Mouse (Mus musculus) erythroblast, adult 5-6 weeks (primary cell): ENCODE measurements at regions not wholly inside any gene's neighbourhood (a gene's known extent, or its start where the extent isn't known, plus 50 kb on each side); places are given as distances from the start of the nearest gene placed in this dataset.

Experiments used
- ATAC-seq: replicated peaks from 2 replicates; pipeline ENCODE4 v1.8.0; 2016; ENCODE audit warnings: moderate number of reproducible peaks, mild to moderate bottlenecking, moderate TSS enrichment, inconsistent platforms; ENCODE audit not compliant: poor library complexity, low FRiP score, severe bottlenecking

- no peak for ATAC-seq
Observed at GRCm38 (mm10) chr6:99810974-99811798, 85.0 kb upstream of the Prok2 start.

- no peak for ATAC-seq
Observed at GRCm38 (mm10) chr6:99804905-99805245, 78.7 kb upstream of the Prok2 start.

- ATAC-seq, result peak; percentile 86
Observed at GRCm38 (mm10) chr6:99803983-99804904, 78.1 kb upstream of the Prok2 start.

GRCm38 (mm10) chr6:99800919-99801318 lies 74.7 kb upstream of the Prok2 start:
- ATAC-seq, result no peak

GRCm38 (mm10) chr6:99800324-99800723 lies 74.1 kb upstream of the Prok2 start:
- no peak for ATAC-seq

- ATAC-seq, result no peak
Observed at GRCm38 (mm10) chr6:99796390-99796789, 70.2 kb upstream of the Prok2 start.

GRCm38 (mm10) chr6:99793546-99793945 lies 67.4 kb upstream of the Prok2 start:
- no peak for ATAC-seq

- ATAC-seq, result no peak
Observed at GRCm38 (mm10) chr6:99792353-99792752, 66.2 kb upstream of the Prok2 start.

- ATAC-seq, result no peak
Observed at GRCm38 (mm10) chr6:99786977-99787376, 60.8 kb upstream of the Prok2 start.

- ATAC-seq, result no peak
Observed at GRCm38 (mm10) chr6:99785212-99785611, 59.0 kb upstream of the Prok2 start.

GRCm38 (mm10) chr6:99784804-99785203 lies 58.6 kb upstream of the Prok2 start:
- no peak for ATAC-seq

- no peak for ATAC-seq
Observed at GRCm38 (mm10) chr6:99784285-99784684, 58.1 kb upstream of the Prok2 start.

- no peak for ATAC-seq
Observed at GRCm38 (mm10) chr6:99782996-99783395, 56.8 kb upstream of the Prok2 start.
